Mouse (Mus musculus) liver (tissue): ENCODE results near the gene Tmem117.

ENCODE experiments used
- DNase-seq: peaks from one replicate; pipeline ENCODE4 v3.0.0-alpha.2; 2020; ENCODE audit warnings: mixed read lengths

Gene Tmem117

DNA sequence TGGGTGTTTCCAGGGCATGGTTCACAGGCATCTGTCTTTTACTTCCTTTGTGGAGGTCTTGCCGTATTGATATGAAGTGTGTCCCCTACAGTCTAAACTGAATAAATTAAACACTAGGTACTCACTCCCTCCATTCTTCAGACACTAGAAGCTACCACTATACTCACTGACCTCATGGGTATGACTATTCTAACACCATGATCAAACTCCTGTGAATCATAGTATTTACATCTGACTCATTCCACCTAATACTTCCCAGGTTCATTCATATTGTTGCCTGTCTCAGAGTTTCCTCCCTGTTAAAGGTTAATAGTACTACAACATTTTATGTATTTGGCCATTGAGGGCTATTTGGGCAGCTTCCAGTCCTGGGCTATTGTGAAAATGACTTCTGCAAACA is 274.2 kb downstream of the Tmem117 start:
- no peak for DNase-seq

DNA sequence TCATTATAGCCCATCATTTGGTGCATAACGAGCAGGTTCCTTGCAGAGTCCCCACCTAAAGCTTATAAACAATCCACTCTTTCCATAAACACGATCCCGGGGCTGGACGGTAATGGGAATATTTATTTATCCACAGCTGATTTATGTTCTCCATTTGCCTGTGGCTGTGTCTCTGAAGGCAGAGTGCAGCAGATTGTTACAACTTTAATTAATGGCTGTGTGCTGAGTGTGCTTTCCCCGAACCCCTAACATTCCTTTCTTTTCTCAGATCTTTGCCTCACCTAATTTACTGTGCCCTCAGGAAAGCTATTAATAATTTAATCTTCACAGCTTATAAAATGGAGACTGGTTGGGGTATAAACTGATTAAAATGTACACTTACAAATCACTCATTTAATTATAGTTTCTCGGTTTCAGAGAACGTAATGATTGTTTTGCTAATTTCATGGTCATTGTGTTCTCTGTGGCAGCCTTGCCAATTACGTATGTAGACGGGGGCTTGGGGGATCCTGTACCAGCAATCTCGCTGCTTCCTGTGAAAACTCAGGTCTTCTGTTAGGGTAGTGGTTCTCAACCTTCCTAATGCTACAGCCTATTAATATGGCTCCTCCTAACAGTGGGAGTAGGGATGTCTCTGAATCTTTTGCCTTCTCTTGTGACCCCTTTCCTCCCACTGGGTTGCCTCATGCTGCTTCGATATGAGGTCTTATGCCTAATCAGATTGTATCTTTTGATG is 275.8 kb downstream of the Tmem117 start:
- DNase-seq: no peak

DNA sequence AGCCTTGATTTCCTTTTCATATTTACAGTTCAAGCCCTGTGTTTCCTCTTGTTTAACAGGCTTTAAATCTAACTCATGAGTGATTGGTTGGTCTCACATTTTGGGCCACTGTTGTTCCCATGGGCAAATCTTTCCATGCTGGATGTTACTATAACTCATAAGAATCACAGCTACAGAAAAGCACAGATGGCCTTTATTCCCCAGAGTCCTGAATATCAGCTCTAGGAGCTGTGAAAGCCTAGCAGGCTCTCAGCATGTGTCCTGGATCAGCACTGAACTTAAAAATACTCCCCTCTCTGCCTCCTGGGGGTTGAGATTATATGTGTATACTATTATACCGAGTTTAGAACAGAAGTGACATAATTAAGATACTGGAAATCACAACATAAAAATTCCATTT is 292.6 kb downstream of the Tmem117 start:
- no peak for DNase-seq

DNA sequence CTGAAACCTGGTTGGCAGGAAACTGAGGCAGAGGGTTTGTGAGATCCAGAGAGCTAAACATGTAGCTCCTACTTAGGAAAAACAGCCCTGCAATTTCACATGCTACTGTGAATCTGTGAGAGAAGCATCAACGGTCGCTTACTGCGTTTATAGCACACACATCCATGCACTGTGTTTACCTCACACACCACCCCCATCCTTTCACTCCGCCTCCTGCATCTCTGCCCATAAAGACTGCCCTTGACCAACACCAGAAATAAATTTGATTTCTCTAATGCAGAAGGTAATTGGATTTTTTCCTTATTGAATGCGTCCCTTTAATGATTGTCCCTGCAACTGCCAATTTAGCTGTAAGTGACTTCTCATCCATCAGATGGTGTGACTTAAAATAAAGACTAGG is 299.0 kb downstream of the Tmem117 start:
- DNase-seq: no peak

DNA sequence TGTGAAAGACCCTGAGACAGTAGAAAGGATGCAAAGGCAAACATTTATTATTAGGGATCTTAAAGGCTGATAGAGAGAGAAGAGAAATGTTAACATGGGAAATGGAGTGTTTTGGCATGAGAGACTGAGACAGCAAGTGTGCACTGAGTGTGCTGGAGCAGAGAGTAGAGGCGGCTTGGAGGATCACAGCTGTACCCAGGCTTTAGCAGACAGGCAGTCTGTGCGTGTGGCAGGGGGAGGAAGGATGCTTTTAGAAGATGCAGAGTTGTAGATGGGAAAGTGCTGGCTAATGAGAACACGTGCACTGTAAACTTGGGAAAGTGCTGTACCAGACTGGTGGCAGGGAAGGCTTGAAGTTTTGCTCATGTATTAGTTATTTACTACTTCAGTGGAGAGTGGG is 301.7 kb downstream of the Tmem117 start:
- DNase-seq: no peak

DNA sequence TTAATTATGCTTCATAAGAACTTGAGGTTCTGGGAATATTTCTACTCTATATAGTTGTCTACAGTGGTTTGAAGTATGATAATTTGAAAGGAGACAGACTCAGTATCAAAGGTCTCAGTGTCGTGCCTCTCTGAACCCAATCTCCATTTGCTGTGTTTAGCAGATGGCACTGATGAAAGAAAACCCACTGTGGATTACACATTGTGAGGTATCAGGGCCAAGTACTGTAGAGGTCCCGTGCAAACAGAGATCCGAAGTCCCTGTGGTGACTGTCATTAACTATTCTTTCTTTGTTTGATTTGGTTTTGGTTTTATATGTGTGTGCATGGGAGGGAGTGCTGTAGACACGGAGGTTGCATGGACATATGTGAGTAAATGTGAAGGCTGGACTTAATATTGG is 304.0 kb downstream of the Tmem117 start:
- no peak for DNase-seq

DNA sequence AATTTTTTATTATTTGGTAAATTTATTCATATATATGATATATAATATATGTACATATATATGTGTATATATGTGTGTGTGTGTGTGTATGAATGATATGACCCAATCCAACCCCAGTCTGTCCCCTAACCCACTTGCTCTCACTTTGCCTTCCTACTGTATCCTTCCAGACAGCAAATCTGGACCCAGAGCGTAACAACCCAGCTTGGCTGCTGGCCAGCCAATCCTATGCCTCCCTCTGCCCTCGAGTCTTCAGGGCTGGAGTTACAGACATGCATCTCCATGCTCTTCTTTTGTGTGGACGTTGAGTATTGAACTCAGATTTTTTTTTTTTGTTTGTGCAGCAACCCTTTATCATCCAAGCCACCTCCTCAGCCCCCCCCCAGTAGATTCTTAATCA is 304.4 kb downstream of the Tmem117 start:
- DNase-seq: no peak

DNA sequence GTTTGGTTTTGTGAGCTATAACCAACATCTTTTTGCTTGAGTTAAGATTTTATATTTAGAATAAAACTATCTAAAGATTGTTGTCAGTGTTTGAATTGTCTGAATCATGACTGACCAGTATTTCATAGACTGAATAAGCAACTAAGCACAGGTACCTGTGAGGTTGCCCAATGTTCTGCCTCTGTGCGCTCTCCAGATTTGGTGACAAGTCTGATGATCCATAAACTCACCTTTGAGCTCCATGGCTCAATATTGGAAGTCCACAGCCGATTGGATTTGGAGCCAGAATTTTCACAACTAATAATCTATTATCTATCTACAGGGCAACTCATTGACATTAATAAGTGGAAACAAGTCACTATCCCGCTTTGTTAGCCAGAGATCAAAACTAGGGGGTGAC is 312.9 kb downstream of the Tmem117 start:
- no peak for DNase-seq

DNA sequence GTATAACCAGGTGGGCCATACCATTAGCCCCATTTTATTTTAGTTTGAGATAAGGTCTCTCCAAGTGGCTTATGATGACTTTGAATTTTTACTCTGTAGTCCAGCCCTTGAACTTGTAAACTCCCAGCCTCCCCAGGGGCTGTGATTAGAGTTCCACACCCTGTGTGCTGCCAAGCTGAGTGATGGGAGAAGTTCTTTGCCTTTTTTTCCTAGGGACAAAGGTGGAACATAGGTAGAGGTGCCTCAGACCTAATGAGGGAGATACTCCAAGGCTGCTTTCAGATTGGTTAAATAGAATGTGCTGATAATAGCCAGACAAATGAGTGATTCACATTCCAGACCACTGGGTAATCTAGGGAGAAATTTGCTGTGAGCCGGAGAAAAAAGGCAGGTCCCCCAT is 313.4 kb downstream of the Tmem117 start:
- no peak for DNase-seq

DNA sequence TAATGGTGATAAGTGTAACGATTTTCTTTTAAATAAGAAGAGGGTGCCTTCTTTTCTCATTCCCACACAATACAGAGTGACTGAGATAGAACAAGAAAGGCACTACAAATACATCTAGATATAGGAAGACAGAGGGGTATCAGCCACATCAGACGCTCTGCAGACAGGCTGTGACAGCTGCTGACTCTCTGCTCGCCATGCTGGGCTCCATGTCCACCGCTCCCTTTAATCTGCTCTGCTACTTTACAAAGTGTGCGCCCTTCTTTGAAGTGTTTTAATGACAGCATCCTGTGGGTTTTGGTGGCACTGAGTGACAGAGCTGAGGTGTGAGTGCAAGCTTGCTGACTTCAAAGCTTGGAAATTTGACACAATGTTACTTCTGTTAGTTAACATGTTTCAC is 314.9 kb downstream of the Tmem117 start:
- DNase-seq: no peak

DNA sequence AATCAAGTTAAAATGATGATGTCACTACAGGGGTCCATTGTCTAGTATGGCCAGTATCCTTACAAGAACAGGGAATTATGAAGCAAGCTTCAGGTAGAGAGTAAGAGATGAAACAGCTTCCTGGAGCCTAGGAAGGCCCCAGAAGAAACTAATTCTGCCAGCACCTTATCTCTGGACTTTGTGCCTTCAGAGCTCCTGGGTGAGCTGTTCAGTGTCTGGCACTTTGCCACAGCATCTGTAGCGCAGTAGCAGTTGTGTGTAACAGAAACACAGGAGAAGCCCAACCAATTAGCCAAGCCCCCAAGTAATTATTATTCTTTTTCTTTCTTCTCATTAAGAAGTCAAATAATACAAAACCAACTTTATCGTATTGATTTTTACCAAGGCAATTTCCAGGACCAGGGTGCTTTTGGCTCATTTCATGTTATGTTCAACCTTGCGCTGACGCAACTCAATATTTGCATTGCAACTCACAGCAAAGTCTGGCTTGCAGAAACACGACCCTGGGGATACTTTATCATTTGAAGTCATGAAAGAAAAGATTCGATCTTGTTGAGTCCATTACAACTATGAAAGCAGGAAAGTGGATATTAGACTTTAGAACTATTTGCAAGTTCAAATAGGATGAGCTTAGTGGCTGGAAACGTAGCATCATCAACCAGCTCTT is 322.5 kb downstream of the Tmem117 start:
- peak; percentile 7 for DNase-seq

DNA sequence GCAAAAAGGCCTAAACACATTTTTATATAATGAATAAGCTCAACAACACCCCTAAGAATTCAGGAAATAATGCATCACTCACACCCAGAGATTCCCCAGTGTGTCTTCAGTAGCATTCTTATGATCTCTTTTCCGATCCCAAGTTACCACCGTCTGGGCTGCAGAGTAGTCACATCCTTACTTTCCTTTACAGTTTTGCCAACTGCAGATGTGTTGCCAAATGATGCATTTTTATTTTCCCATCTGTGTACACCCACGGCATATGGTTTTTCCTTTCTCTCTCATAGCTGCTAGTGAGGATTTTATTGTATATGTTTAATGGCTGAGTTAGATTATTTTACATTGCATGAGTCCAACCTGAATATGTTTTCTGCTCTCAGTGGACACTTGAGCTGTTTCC is 327.7 kb downstream of the Tmem117 start:
- DNase-seq: no peak

DNA sequence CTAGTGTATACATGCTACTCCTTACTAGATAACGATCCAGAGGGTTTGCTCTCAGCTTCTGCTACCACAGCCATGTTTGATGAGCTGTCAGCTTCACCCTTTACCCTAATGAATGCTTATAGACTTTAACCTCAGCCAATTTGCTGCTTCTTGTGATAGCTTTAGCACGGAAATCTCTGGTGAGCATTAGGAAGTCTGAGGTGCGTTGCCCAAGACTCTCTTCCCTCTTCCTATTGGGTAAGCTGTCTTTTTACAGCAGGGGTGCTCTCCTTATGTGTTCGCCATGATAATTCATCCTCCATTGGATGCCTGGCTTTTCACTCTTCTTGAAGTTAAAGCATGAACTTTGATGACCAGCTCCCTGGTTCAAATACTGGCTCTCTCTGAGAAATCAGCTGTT is 328.2 kb downstream of the Tmem117 start:
- DNase-seq: no peak

DNA sequence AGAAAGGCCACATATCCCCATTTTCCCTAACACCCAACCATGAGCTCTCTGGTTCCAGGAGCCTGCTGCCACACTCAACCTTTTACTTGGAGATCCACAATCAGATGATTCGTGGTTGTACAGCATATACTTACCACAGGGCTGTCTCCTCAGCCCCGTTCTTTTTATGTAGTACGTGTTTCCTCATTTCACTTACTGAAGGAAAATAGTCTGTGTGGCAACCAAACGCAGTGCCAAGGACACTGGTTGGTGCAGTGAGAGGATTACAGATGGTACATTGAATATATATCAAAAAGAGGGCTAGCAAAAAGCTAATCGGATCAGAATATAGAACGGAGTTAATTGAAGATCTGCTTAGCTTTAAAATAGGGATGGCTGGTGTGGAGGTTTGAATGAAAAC is 338.0 kb downstream of the Tmem117 start:
- DNase-seq: no peak

DNA sequence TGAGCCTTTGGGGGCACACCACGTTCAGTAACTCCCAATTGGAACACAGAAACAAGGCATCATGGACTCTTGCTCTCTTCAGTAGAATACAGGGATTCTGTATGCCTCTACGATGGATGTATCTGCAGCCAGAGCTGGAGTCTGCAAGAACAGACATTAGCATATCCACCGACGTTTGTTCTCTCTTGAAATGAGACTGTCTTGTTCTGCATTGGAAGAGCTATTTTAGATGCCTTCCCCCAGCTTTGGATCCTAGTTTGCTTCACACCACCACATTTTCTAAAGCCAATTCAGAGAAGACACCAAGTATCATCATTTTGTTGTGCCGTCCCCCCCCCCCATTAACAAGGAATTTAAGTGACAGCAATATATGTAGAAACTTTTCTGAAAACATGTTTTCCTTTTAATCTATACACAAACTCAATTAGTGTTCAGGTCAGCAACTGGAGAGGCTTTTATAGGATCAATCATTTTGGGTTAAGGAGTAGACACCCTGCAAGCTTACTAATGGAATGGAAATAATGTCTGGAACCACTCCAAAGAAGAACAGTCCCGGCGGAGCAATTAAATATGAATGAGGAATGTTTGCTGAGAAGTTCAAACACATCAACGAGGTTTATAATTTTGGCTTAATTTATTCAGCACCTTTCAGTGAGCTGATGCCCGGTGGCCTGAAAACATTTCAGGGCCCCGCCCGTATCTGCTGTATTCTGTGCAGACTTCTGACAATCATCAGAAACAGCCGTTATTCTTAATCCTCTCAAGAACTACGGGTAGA is 339.6 kb downstream of the Tmem117 start:
- DNase-seq: no peak

DNA sequence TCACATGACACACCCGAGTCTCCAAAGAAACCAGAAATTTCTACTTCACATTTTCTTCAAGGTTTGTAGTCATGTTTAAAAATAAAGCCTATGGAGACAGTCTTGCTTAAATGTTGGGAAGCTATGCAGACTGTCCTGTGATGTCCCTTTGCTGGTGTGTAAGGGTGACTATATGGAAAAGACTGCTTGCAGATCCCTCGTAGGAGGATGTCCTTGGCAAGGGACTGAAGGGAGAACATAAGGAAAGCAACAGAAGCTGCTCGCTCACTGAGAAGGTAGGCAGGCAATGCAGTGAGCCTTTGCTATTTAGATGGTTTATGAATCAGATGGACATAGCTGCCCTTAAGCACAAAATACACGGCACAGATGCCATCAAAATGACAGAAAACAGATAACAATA is 352.8 kb downstream of the Tmem117 start:
- no peak for DNase-seq

DNA sequence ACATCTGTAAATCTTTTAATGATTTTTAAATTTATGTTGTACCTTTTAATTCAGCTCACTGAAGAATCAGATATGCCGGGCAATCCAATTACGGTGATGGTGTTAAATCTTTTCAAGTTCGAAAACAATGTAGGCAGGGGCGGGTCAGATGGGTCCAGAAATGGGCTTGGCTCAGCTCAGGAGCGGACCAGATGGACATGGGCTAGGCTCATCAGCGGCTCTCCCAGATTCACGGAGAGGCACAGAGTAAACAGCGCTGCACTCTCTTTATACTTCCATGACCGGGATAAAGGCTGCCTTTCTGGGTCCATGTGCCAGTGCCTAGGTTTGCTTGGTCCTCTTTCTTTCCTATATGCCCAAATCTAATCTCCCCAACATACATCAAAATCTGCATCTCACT is 366.3 kb downstream of the Tmem117 start:
- no peak for DNase-seq

DNA sequence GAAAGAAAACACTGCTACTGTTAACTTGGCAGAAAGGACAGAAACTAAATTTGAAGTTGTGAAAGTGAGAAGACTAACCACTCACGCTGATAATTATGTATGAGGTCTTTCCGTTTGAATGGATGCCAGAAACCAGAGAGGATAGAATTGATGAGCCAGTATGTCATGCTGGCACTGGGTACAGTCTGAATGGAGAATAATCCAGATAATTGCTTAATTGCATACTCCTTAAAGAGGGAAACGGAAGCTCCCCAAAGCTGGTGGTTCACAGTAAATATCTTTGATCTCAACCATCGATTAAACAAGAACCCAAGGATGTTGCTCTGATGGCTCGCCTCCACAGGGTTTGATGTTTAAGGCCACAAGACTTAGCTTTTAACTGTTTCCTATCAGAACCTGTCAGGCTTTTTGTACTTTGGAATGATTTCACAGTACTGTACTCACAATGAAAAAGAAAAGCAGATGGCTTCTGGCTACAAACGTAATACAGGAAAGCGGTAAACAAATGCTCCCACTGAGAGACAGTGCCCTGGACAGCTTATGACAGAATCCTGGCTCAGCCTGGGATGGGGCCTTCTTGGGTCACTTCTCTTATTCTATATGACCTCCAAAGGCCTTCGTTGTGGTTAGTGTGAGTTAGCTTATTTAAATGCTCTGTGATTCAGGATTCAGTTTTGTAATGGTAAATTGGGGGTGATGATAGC is 376.2 kb downstream of the Tmem117 start:
- DNase-seq: no peak

DNA sequence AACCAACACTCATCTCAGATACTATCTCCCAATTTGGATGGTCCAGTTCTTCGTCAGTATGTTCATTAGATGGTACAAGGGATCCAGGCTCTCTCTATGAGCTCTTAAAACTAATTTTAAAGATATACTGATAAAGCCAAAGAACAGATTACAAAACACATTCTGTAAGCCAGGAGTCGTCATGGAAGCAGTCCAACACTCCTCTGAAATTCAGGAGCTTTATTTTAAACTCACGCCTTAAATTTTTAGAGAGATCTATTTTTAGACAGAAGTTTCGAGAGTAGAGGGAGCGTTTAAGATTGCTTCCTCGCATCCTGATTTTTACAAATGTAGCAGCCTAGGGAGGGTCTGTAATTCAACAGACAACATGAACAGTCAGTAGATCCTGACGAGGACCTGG is 393.2 kb downstream of the Tmem117 start:
- no peak for DNase-seq

DNA sequence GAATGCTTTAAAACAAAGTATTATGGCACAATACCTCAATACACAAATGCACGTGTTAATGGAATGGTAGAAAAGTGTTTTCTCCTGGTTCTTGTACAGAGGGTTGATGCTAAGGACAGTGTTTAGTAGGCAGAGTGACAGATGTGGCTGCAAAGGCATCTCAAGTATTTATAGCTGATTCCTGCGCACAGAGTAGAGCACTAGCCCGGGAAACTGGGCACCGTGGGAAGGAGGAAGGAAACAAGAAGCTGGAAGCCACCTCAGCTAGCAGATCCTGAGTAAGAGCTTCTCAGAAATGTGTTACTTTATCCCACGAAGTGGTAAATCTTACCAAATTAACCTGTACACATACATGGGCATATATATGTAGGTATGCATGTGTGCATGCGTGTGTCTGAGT is 395.4 kb downstream of the Tmem117 start:
- DNase-seq: no peak

DNA sequence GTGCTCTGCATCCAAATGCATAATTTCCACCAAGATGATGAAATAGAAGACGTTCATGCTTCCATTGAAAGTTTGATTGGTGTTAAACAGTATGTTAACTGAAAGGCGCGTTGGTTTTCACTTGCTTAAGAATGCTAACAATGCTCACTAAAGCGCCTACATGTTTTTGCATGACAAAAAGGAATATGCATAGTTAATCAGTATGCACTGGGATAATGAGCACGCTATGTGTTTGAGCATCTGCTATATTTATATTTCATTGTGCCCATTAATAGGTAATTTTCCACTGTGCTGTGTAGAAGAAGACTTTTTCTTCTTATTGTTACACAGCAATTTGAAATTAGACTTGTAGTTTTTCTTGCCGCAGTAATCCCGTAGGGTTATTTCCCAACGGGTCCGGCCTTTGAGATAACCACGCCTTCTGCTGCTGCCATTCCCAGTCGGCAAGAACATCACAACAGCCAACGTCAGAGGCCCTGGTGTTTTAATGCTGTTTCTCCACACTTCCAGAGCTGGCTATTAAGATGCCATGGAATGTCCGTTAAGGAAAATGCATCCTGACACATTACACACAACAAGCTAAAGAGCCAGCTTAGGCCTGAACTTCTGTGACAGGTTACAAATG is 399.9 kb downstream of the Tmem117 start:
- DNase-seq: no peak

DNA sequence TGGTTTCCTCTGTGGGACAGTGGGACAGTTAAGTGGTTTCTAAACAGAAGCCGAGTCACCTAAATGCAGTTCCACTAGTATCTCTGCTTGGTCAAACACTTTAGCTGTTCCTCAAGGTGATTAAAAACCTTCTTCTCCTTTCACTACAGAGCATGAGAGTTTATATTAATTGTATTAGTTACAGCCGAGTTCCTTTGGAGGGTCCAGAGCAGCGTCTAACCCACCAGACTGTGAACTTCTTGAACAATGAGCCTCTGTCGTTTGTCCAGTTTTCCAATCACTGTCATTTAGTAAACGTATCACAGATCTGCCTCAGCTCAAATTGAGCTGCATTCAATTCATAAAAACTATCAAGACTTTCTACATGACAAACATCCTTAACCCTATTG is 400.4 kb downstream of the Tmem117 start:
- DNase-seq: no peak

DNA sequence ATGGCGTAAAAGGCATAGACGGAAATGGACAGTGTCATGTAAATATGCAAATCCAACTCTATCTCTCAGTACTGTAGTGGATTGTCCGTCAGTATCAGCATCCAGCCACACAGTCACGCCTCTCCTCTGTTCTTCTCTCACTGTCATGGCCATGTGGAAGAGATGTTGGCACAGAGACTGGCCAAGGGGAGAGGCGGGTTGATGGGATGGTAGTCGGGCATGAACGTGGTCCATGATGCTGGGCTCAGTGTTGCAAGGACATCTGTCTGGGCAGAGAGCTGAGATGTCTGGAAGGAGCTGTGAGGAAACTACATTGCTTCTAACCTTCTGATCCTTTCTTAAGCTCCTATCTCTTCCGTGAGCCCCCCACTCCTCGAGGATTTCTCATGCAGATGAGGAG is 413.4 kb downstream of the Tmem117 start:
- DNase-seq: no peak
